14 mouse cellular contexts compared by ENCODE assay signal in genomic region chr6:147243655-147244054, GRCm38 (mm10). TPM values are rescaled to one million over a fixed set of nuclear protein-coding genes. Genes with fewer than 3 reads are reported as not detected.
A peak's percentile ranks its signal among the peaks of the same experiment; 100 is the strongest.
DNase-seq lines count a peak whose midpoint lies in the region; ATAC-seq lines count a peak whose summit lies in the region.
"Had no signal": no experiment of that assay in that cellular context is flagged by ENCODE, and none has a peak within 500 bp of the region (broad histone marks: within the 10 kb centered on the region; RNA-seq: fewer than 3 reads in every experiment).

No protein-coding gene starts in this region.

- no peaks in the 10 kb centered on the region for H3K27me3 ChIP-seq in midbrain, embryonic 11.5 days (ENCODE audit: control insufficient read depth, insufficient read depth, low read length)
- H3K27me3 ChIP-seq in midbrain, embryonic 10.5 days (ENCODE audit: low read depth, poor library complexity, severe bottlenecking), result no peaks in the 10 kb centered on the region
- no peaks in the 10 kb centered on the region for H3K27me3 ChIP-seq in embryonic facial prominence, embryonic 11.5 days (ENCODE audit: control insufficient read depth, insufficient read depth, low read length)
- H3K27me3 ChIP-seq in neural tube, embryonic 14.5 days (ENCODE audit: control insufficient read depth, insufficient read depth, low read length), result no peaks in the 10 kb centered on the region

- H3K36me3 ChIP-seq in midbrain, embryonic 11.5 days (ENCODE audit: control insufficient read depth, insufficient read depth, low read length), result no peaks in the 10 kb centered on the region
- no peaks in the 10 kb centered on the region for H3K36me3 ChIP-seq in midbrain, embryonic 10.5 days
- no peaks in the 10 kb centered on the region for H3K36me3 ChIP-seq in embryonic facial prominence, embryonic 11.5 days (replicated peaks; ENCODE audit: control insufficient read depth, insufficient read depth, low read depth, low read length)
- no peaks in the 10 kb centered on the region for H3K36me3 ChIP-seq in neural tube, embryonic 14.5 days (ENCODE audit: control insufficient read depth, insufficient read depth, low read length)

- H3K4me1 ChIP-seq in midbrain, embryonic 11.5 days (ENCODE audit: control insufficient read depth, insufficient read depth, low read length), result no peaks in the 10 kb centered on the region
- no peaks in the 10 kb centered on the region for H3K4me1 ChIP-seq in midbrain, embryonic 10.5 days
- no peaks in the 10 kb centered on the region for H3K4me1 ChIP-seq in embryonic facial prominence, embryonic 11.5 days (ENCODE audit: control insufficient read depth, insufficient read depth, low read length)
- H3K4me1 ChIP-seq in neural tube, embryonic 14.5 days (ENCODE audit: control insufficient read depth, insufficient read depth, low read length), result no peaks in the 10 kb centered on the region

- 59% methylated on average over 5 of the region's 5 CpGs for WGBS in midbrain, embryonic 11.5 days
- WGBS in midbrain, embryonic 10.5 days, result 65% methylated on average over 5 of the region's 5 CpGs
- 58% methylated on average over 5 of the region's 5 CpGs for WGBS in embryonic facial prominence, embryonic 11.5 days
- 51% methylated on average over 5 of the region's 5 CpGs for WGBS in neural tube, embryonic 14.5 days

- ATAC-seq in midbrain, embryonic 11.5 days (ENCODE audit: low FRiP score), result peak; percentile 63; the same call in 1 of the 2 replicates
- no peak for ATAC-seq in embryonic facial prominence, embryonic 11.5 days (replicated peaks; ENCODE audit: insufficient number of reproducible peaks, low FRiP score, low TSS enrichment, low read depth)
- no peak for ATAC-seq in neural tube, embryonic 14.5 days (ENCODE audit: low read depth)

- DNase-seq in cerebellum, postnatal 14 days, result peak; percentile 11
- no peak for DNase-seq in cerebellum, adult 9-10 months
- DNase-seq in midbrain, embryonic 11.5 days (ENCODE audit: low spot score, missing footprints), result no peak
- DNase-seq in midbrain, embryonic 10.5 days (ENCODE audit: low spot score), result no peak
- DNase-seq in embryonic facial prominence, embryonic 11.5 days (ENCODE audit: low spot score), result peak; percentile 25
- DNase-seq in layer of hippocampus, adult 9-11 months, result no peak
- no peak for DNase-seq in lung, postnatal 36 days
- DNase-seq: heart, postnatal 36 days; kidney, adult 2 months; lung, postnatal 4 days; right cerebral cortex, adult 18-20 months had no signal

- H3K9me3 ChIP-seq in midbrain, embryonic 11.5 days (ENCODE audit: control insufficient read depth, low read length), result no peaks in the 10 kb centered on the region
- no peaks in the 10 kb centered on the region for H3K9me3 ChIP-seq in midbrain, embryonic 10.5 days (replicated peaks)
- H3K9me3 ChIP-seq in embryonic facial prominence, embryonic 11.5 days (replicated peaks; ENCODE audit: control insufficient read depth, low read length), result no peaks in the 10 kb centered on the region
- no peaks in the 10 kb centered on the region for H3K9me3 ChIP-seq in neural tube, embryonic 14.5 days (ENCODE audit: control insufficient read depth, low read length)

- H3K4me3 ChIP-seq in midbrain, embryonic 11.5 days (ENCODE audit: low read depth, low read length), result no peak overlapping the region
- no peak overlapping the region for H3K4me3 ChIP-seq in midbrain, embryonic 10.5 days
- H3K4me3 ChIP-seq in embryonic facial prominence, embryonic 11.5 days (ENCODE audit: low read depth, low read length), result no peak overlapping the region
- no peak overlapping the region for H3K4me3 ChIP-seq in neural tube, embryonic 14.5 days (ENCODE audit: low read depth, low read length)
- H3K4me3 ChIP-seq: layer of hippocampus, adult 2 months had no signal

- H3K4me2 ChIP-seq in midbrain, embryonic 11.5 days, result no peak overlapping the region
- H3K4me2 ChIP-seq in embryonic facial prominence, embryonic 11.5 days (ENCODE audit: low read depth, low read length), result no peak overlapping the region
- H3K4me2 ChIP-seq in neural tube, embryonic 14.5 days (ENCODE audit: low read depth, low read length), result peak overlapping the region; percentile 17; the same call in 1 of the 2 replicates

- no peak overlapping the region for H3K27ac ChIP-seq in midbrain, embryonic 11.5 days (ENCODE audit: low read depth, low read length)
- no peak overlapping the region for H3K27ac ChIP-seq in midbrain, embryonic 10.5 days (replicated peaks)
- H3K27ac ChIP-seq in embryonic facial prominence, embryonic 11.5 days (replicated peaks; ENCODE audit: low read depth, low read length), result no peak overlapping the region
- H3K27ac ChIP-seq in neural tube, embryonic 14.5 days (ENCODE audit: low read depth, low read length), result no peak overlapping the region
- H3K27ac ChIP-seq: layer of hippocampus, adult 2 months; liver, embryonic 14.5 days had no signal

- H3K9ac ChIP-seq in midbrain, embryonic 11.5 days (ENCODE audit: low read length), result no peak overlapping the region
- H3K9ac ChIP-seq in embryonic facial prominence, embryonic 11.5 days (replicated peaks; ENCODE audit: low read length), result no peak overlapping the region
- no peak overlapping the region for H3K9ac ChIP-seq in neural tube, embryonic 14.5 days (replicated peaks; ENCODE audit: low read depth, low read length)
- H3K9ac ChIP-seq: liver, embryonic 14.5 days had no signal

RNA-seq across cellular contexts. Expression of gene Pthlh, which starts 20.3 kb away (rescaled TPM):
- 0.25 and 0.39 TPM in 2 replicates for polyA plus RNA-seq in midbrain, embryonic 11.5 days (2014; fragmentation: Nextera tagmentation; extraction: Ambion mirVana)
- polyA plus RNA-seq in midbrain, embryonic 10.5 days (2016; fragmentation: Nextera tagmentation; extraction: Ambion mirVana), result 0.42 and 0.46 TPM in 2 replicates
- polyA plus RNA-seq in embryonic facial prominence, embryonic 11.5 days (2014; fragmentation: Nextera tagmentation; extraction: Ambion mirVana), result 2.8 and 4.1 TPM in 2 replicates
- polyA plus RNA-seq in neural tube, embryonic 14.5 days (2014; fragmentation: Nextera tagmentation; extraction: Ambion mirVana), result 2.6 and 3.2 TPM in 2 replicates
- polyA plus RNA-seq: liver, embryonic 14.5 days had no signal

Comparison
In these comparisons a context has a peak if more than half of its experiments do, and no peak if none do; other contexts are left out.
1. DNase-seq: peak in cerebellum, postnatal 14 days (2 of 2) and embryonic facial prominence, embryonic 11.5 days (single experiment); none in cerebellum, adult 9-10 months (single experiment), midbrain, embryonic 11.5 days (single experiment), midbrain, embryonic 10.5 days (single experiment), layer of hippocampus, adult 9-11 months (single experiment) and lung, postnatal 36 days (single experiment).